Mouse (Mus musculus) cortical plate, adult 2 months (tissue): ENCODE results near the gene Gas2l1.

Source experiments
- CTCF ChIP-seq: fragments of 200-500 bp; IDR thresholded peaks from 2 replicates; pipeline ENCODE4 v1.5.1; 2011; ENCODE audit warnings: mild to moderate bottlenecking, control low read depth, low read length; ENCODE audit not compliant: insufficient read depth; ENCODE audit errors: extremely low read depth
- POLR2A ChIP-seq: fragments of 200-500 bp; IDR thresholded peaks from 2 replicates; pipeline ENCODE4 v1.6.1; 2011; ENCODE audit warnings: mild to moderate bottlenecking, low read length, control low read depth; ENCODE audit not compliant: insufficient read depth; ENCODE audit errors: extremely low read depth

DNA sequence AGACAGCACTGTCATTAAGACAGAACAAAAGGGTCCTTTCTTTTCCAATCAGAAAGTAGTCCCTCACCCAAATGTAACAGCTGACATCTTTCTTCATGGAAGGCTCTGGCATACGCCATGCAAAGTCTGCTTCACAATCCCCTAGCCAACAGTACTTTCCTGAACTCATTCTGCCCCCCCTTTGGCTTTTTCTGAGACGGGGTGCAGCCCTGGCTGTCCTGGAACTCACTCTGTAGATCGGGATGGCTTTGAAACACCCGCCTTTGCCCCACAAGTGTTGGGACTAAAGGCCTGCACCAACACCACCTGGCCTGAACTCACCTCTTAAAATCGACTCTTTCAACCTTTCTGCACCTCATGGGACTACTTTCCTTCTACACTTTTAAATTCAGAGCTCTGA lies 30.8 kb upstream of the Gas2l1 start:
- TF ChIP-seq POLR2A (no peak), CTCF (no peak)
